Mouse (Mus musculus): ENCODE results near the gene Ninj2.

DNA sequence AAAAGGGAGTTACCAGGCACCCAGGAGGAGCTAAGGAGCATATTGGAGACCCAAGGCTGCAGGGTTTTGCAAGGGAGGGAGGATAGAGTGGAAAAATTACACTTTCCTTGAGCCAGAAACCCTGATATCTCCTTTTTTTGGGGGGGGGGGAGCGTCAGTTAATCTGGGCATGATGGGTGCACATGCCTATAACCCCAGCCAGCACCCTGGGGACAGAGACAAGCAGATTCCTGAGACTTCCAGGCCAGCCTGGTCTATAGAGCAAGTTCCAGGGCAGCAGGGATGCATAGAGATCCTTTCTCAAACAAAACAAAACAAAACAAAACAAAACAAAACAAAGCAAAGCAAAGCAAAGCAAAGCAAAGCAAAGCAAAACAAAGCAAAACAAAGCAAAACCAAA, 21.1 kb downstream of the Ninj2 start:
- no peak for TF ChIP-seq CTCF (IDR thresholded peaks at IDR 0.05; ENCODE audit: insufficient read depth, low read length)
- TF ChIP-seq POLR2A (IDR thresholded peaks at IDR 0.05; ENCODE audit: borderline replicate concordance, extremely low read depth, low read depth, low read length): no peak

Measured in lung, adult 2 months (tissue).